Mouse (Mus musculus) embryonic stem cell, embryonic (primary cell): ENCODE data around the gene Timm13.

Experiments used
- CTCF ChIA-PET, 4 experiments: fragments of 300-600 bp in 2 of 4; fragments of 350-600 bp in 2 of 4; sonication (Branson Sonifier 250); formaldehyde crosslinking; loops; one replicate each; lab custom pipeline; 2022; ENCODE audit warnings: inconsistent platforms in 2 of 4; lab: Charles Lee
- POLR2A ChIA-PET, 4 experiments: fragments of 300-600 bp in 2 of 4; fragments of 350-600 bp in 2 of 4; sonication (Branson Sonifier 250); formaldehyde crosslinking; loops; one replicate each; lab custom pipeline; 2022; ENCODE audit warnings: antibody characterized with exemption in 4 of 4, inconsistent platforms in 1 of 4; lab: Charles Lee

The Timm13 gene

GRCm38 (mm10) chr10:80900318-80901247, at the start of gene Timm13:
Timm13 (minus strand) TSS chr10:80900969.
- POLR2A ChIA-PET: interaction anchor here (0.5 to 5.8 kb wide), 84 partner anchors 9 to 1031 kb away, joined by 3 to 64 read pairs (median 4); partner anchors contain the start of genes Gadd45b (in 4 of the 4), Lmnb2 (in 3 of the 4), Map2k2 (in 3 of the 4) and Ap3d1 (in 2 of the 4)
- CTCF ChIA-PET: interaction anchor here (0.5 to 3.0 kb wide), 31 partner anchors 17 to 704 kb away, joined by 3 to 21 read pairs (median 3); partner anchors contain the start of genes Gadd45b (in 2 of the 4), Diras1 (in 1 of the 4) and Lmnb2 (in 1 of the 4)

- ChIA-PET CTCF (interaction anchor here in 2 of 4 experiments (1.5 to 5.0 kb wide), 5 partner anchors 10 to 45 kb away, joined by 4 to 49 read pairs (median 7); partner anchors contain the start of gene Gadd45b (in 1 of the 2)), POLR2A (interaction anchor here in 3 of 4 experiments (0.9 to 23.1 kb wide), 20 partner anchors 10 to 410 kb away, joined by 3 to 1108 read pairs (median 6); partner anchors contain the start of genes Gadd45b (in 3 of the 3), Lmnb2 (in 1 of the 3) and Map2k2 (in 1 of the 3))
These were observed 49.5 kb upstream of the Timm13 start for GRCm38 (mm10) chr10:80950314-80950713.

- CTCF ChIA-PET: interaction anchor here in 3 of 4 experiments (0.6 to 5.0 kb wide), 8 partner anchors 9 to 201 kb away, joined by 3 to 49 read pairs (median 4); partner anchors contain the start of gene Gadd45b (in 1 of the 3)
- POLR2A ChIA-PET: interaction anchor here in 3 of 4 experiments (0.7 to 23.1 kb wide), 20 partner anchors 9 to 327 kb away, joined by 3 to 1108 read pairs (median 5); partner anchors contain the start of genes Gadd45b (in 3 of the 3) and Lmnb2 (in 2 of the 3)
These were observed 48.3 kb upstream of the Timm13 start for GRCm38 (mm10) chr10:80949081-80949480.

GRCm38 (mm10) chr10:80948570-80948969, 47.8 kb upstream of the Timm13 start:
- POLR2A ChIA-PET: interaction anchor here in 3 of 4 experiments (0.6 to 23.1 kb wide), 19 partner anchors 8 to 416 kb away, joined by 3 to 1108 read pairs (median 5); partner anchors contain the start of genes Gadd45b (in 3 of the 3) and Lmnb2 (in 2 of the 3)
- CTCF ChIA-PET: interaction anchor here in 3 of 4 experiments (0.6 to 5.0 kb wide), 6 partner anchors 9 to 201 kb away, joined by 3 to 49 read pairs (median 5); partner anchors contain the start of gene Gadd45b (in 1 of the 3)

GRCm38 (mm10) chr10:80947802-80948201, 47.0 kb upstream of the Timm13 start:
- ChIA-PET CTCF (interaction anchor here (1.2 to 5.0 kb wide), 12 partner anchors 8 to 47 kb away, joined by 3 to 49 read pairs (median 8); partner anchors contain the start of gene Gadd45b (in 1 of the 4)), POLR2A (interaction anchor here in 3 of 4 experiments (1.1 to 23.1 kb wide), 9 partner anchors 13 to 70 kb away, joined by 3 to 1108 read pairs (median 40); partner anchors contain the start of genes Gadd45b (in 3 of the 3) and Lmnb2 (in 1 of the 3))

GRCm38 (mm10) chr10:80946684-80947437, 46.1 kb upstream of the Timm13 start:
- ChIA-PET POLR2A (interaction anchor here (0.7 to 23.1 kb wide), 25 partner anchors 9 to 270 kb away, joined by 3 to 1108 read pairs (median 4); partner anchors contain the start of genes Gadd45b (in 4 of the 4), Lmnb2 (in 1 of the 4), Slc39a3 (in 1 of the 4) and Thop1 (in 1 of the 4)), CTCF (interaction anchor here (0.6 to 5.0 kb wide), 57 partner anchors 9 to 606 kb away, joined by 3 to 49 read pairs (median 4); partner anchors contain the start of genes Gadd45b (in 3 of the 4), Cactin (in 1 of the 4), Gng7 (in 1 of the 4) and Lmnb2 (in 1 of the 4))

- POLR2A ChIA-PET: interaction anchor here in 3 of 4 experiments (0.7 to 26.8 kb wide), 9 partner anchors 13 to 247 kb away, joined by 3 to 1108 read pairs (median 36); partner anchors contain the start of genes Gadd45b (in 3 of the 3) and Lmnb2 (in 1 of the 3)
- CTCF ChIA-PET: interaction anchor here in 3 of 4 experiments (0.6 to 2.0 kb wide), 8 partner anchors 12 to 93 kb away, joined by 3 to 17 read pairs (median 6); partner anchors contain the start of gene Gadd45b (in 1 of the 3)
These were observed 43.5 kb upstream of the Timm13 start for GRCm38 (mm10) chr10:80944231-80944630.

- POLR2A ChIA-PET: interaction anchor here in 3 of 4 experiments (0.7 to 26.8 kb wide), 24 partner anchors 12 to 544 kb away, joined by 3 to 1108 read pairs (median 4); partner anchors contain the start of genes Gadd45b (in 3 of the 3), Lmnb2 (in 1 of the 3) and Mbd3 (in 1 of the 3)
These were observed 42.9 kb upstream of the Timm13 start for GRCm38 (mm10) chr10:80943701-80944100.

GRCm38 (mm10) chr10:80942919-80943318, 42.1 kb upstream of the Timm13 start:
- ChIA-PET POLR2A (interaction anchor here in 3 of 4 experiments (0.6 to 26.8 kb wide), 21 partner anchors 11 to 543 kb away, joined by 3 to 1108 read pairs (median 4); partner anchors contain the start of genes Gadd45b (in 3 of the 3), Lmnb2 (in 1 of the 3) and Mbd3 (in 1 of the 3)), CTCF (interaction anchor here (0.7 to 2.0 kb wide), 15 partner anchors 9 to 94 kb away, joined by 3 to 17 read pairs (median 4); partner anchors contain the start of gene Gadd45b (in 3 of the 4))

More at GRCm38 (mm10) chr10:80943701-80944100, 42.9 kb upstream of the Timm13 start:
- CTCF ChIA-PET: interaction anchor here (0.9 to 2.0 kb wide), 14 partner anchors 10 to 93 kb away, joined by 3 to 17 read pairs (median 4); partner anchors contain the start of gene Gadd45b (in 3 of the 4)

- CTCF ChIA-PET: interaction anchor here (0.6 to 2.6 kb wide), 15 partner anchors 9 to 141 kb away, joined by 3 to 22 read pairs (median 4); partner anchors contain the start of genes Gadd45b (in 2 of the 4) and Sgta (in 1 of the 4)
- POLR2A ChIA-PET: interaction anchor here (0.6 to 26.8 kb wide), 46 partner anchors 9 to 524 kb away, joined by 3 to 1108 read pairs (median 5); partner anchors contain the start of genes Gadd45b (in 4 of the 4), Map2k2 (in 2 of the 4), Csnk1g2 (in 1 of the 4) and Lmnb2 (in 1 of the 4)
These were observed 40.2 kb upstream of the Timm13 start for GRCm38 (mm10) chr10:80940988-80941347.

GRCm38 (mm10) chr10:80940320-80940987, 39.7 kb upstream of the Timm13 start:
- CTCF ChIA-PET: interaction anchor here (0.5 to 2.6 kb wide), 19 partner anchors 9 to 352 kb away, joined by 3 to 22 read pairs (median 4); partner anchors contain the start of genes Gadd45b (in 2 of the 4), Sgta (in 1 of the 4) and Timm13 (in 1 of the 4)
- POLR2A ChIA-PET: interaction anchor here (0.6 to 26.8 kb wide), 69 partner anchors 8 to 541 kb away, joined by 3 to 1108 read pairs (median 4); partner anchors contain the start of genes Gadd45b (in 4 of the 4), Map2k2 (in 3 of the 4), Ap3d1 (in 2 of the 4) and Lmnb2 (in 2 of the 4)

- POLR2A ChIA-PET: interaction anchor here (0.7 to 26.8 kb wide), 51 partner anchors 9 to 540 kb away, joined by 3 to 1108 read pairs (median 4); partner anchors contain the start of genes Gadd45b (in 4 of the 4), Ap3d1 (in 2 of the 4), Lmnb2 (in 2 of the 4) and Map2k2 (in 2 of the 4)
- CTCF ChIA-PET: interaction anchor here (0.6 to 2.6 kb wide), 16 partner anchors 8 to 59 kb away, joined by 3 to 22 read pairs (median 5); partner anchors contain the start of genes Gadd45b (in 2 of the 4) and Timm13 (in 1 of the 4)
These were observed 38.9 kb upstream of the Timm13 start for GRCm38 (mm10) chr10:80939671-80940070.

GRCm38 (mm10) chr10:80938831-80939550, 38.2 kb upstream of the Timm13 start:
- POLR2A ChIA-PET: interaction anchor here in 3 of 4 experiments (0.7 to 26.8 kb wide), 26 partner anchors 8 to 462 kb away, joined by 3 to 1108 read pairs (median 7); partner anchors contain the start of genes Gadd45b (in 3 of the 3), Lmnb2 (in 2 of the 3), Ap3d1 (in 1 of the 3) and Slc39a3 (in 1 of the 3)

More at GRCm38 (mm10) chr10:80938831-80939550, 38.2 kb upstream of the Timm13 start:
- CTCF ChIA-PET: interaction anchor here in 3 of 4 experiments (0.5 to 2.6 kb wide), 9 partner anchors 8 to 58 kb away, joined by 3 to 22 read pairs (median 7); partner anchors contain the start of gene Gadd45b (in 2 of the 3)
